Mouse (Mus musculus) neutrophil, adult 5-6 weeks (primary cell): ENCODE measurements at regions not wholly inside any gene's neighbourhood (a gene's known extent, or its start where the extent isn't known, plus 50 kb on each side); places are given as distances from the start of the nearest gene placed in this dataset.

Experiments used
- ATAC-seq: fragments of 151-379, 151-347 bp; 2 replicates; pipeline ENCODE4 v1.8.0; 2017; ENCODE audit warnings: mild to moderate bottlenecking, moderate TSS enrichment; ENCODE audit not compliant: insufficient number of reproducible peaks, poor library complexity, low FRiP score, severe bottlenecking; ENCODE audit errors: extremely low read depth

GRCm38 (mm10) chr9:98791709-98792108, 50.6 kb upstream of the Prr23a1 start:
- ATAC-seq: no peak

GRCm38 (mm10) chr9:98773651-98774185, 68.6 kb upstream of the Prr23a1 start:
- ATAC-seq: no peak

- ATAC-seq: no peak
Measured at GRCm38 (mm10) chr9:98773212-98773611, 69.1 kb upstream of the Prr23a1 start.

GRCm38 (mm10) chr9:98754764-98755163, 87.5 kb upstream of the Prr23a1 start:
- no peak for ATAC-seq

GRCm38 (mm10) chr9:98753356-98753953, 88.8 kb upstream of the Prr23a1 start:
- ATAC-seq: no peak

- no peak for ATAC-seq
Measured at GRCm38 (mm10) chr9:98743785-98744184, 98.5 kb upstream of the Prr23a1 start.

- ATAC-seq: no peak
Measured at GRCm38 (mm10) chr9:98727276-98727860, 114.9 kb upstream of the Prr23a1 start.

GRCm38 (mm10) chr9:98726638-98727037, 115.7 kb upstream of the Prr23a1 start:
- no peak for ATAC-seq

- ATAC-seq: no peak
Measured at GRCm38 (mm10) chr9:98722885-98723284, 119.4 kb upstream of the Prr23a1 start.

- ATAC-seq: no peak
Measured at GRCm38 (mm10) chr9:98721381-98721780, 119.9 kb upstream of the Mrps22 start.

- no peak for ATAC-seq
Measured at GRCm38 (mm10) chr9:98717701-98718270, 116.3 kb upstream of the Mrps22 start.

GRCm38 (mm10) chr9:98714661-98715060, 113.2 kb upstream of the Mrps22 start:
- ATAC-seq: no peak

- no peak for ATAC-seq
Measured at GRCm38 (mm10) chr9:98712826-98713225, 111.4 kb upstream of the Mrps22 start.

- ATAC-seq: no peak
Measured at GRCm38 (mm10) chr9:98712023-98712563, 110.6 kb upstream of the Mrps22 start.

- ATAC-seq: no peak
Measured at GRCm38 (mm10) chr9:98710155-98710710, 108.8 kb upstream of the Mrps22 start.

GRCm38 (mm10) chr9:98708001-98708680, 106.7 kb upstream of the Mrps22 start:
- ATAC-seq: no peak

GRCm38 (mm10) chr9:98707491-98707890, 106.0 kb upstream of the Mrps22 start:
- no peak for ATAC-seq

GRCm38 (mm10) chr9:98704131-98704530, 102.7 kb upstream of the Mrps22 start:
- ATAC-seq: no peak

GRCm38 (mm10) chr9:98703331-98703730, 101.9 kb upstream of the Mrps22 start:
- no peak for ATAC-seq
